Mouse (Mus musculus) kidney, adult 18-20 months (tissue): ENCODE data around the gene S100a1.

Experiments
- DNase-seq: peaks from one replicate; pipeline ENCODE4 v3.0.0; 2021

Gene S100a1

DNA sequence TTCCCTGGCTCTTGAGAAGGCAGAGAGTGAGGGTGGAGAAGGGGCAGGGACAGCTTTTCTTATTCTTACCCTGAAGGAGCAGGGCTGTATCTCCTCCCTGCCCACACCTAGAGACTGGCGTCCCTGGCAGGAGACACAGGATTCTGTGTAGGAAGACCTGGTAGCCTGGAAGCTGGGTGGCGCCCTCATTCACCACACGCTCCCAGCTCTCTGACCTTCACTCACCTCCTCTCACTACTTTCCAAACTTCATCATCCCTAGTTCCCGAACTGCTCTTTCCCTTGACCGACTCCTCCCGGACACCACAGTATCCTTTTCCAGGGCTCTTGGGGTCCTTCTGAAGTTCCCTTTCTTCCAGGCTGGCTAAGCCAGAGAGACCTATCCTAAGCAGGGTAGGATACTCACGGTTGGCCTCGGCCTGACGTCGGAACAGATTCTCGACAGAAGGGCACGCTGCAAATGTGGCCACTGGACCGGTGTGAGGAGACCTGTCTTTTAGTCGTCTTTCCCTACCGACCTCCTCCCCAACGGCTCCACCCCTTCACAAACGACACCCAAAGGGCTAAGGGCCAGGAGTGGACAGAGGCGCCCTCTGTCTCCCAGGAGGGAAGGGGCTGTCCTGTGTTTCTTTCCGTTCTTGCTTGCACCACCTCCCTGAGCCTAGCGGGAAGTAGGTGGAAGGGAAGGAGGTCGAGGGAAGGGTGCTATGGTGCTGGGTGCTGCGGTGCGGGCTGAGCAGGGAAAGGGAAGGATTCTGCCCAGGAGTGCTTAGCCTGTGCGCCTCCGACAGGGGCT is at the start of gene S100a1, which contains the start of gene S100a13:
Gene S100a1 (minus strand): TSS at position 597 of the 795 bp plus-strand sequence.
Gene S100a13 (plus strand): TSS at position 640 of the 795 bp plus-strand sequence.
- peak; percentile 86 for DNase-seq

DNA sequence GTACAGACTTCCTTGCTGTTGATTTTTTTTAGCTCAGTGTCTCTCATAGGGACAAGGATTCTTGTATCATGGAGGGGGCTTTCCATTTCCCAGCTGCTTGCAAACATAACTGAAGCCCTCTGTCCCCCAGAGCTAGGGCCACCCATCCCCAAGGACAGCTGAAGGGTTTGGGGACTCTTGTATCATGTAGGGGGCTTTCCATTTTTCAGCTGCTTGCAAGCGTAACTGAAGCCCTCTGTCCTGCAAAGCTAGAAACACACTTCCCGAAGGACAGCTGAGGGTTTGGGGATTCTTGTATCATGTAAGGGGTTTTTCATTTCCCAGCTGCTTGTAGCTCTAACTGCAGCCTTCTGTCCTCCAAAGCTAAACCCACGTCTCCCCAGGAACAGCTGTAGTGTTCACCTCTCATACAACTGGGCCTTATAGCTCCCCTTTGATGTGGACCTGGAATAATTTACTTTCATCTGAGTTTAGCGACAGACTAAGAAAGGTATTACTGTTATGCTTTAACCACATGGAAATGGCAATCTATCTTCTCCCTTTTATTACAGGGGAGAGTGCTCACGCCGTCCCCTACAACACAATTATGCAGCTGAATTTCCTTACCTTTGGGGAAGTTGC is 45.9 kb upstream of the S100a1 start, which contains the start of gene S100a3:
Gene S100a3 (plus strand): TSS at position 571 of the 621 bp plus-strand sequence.
- DNase-seq: no peak

DNA sequence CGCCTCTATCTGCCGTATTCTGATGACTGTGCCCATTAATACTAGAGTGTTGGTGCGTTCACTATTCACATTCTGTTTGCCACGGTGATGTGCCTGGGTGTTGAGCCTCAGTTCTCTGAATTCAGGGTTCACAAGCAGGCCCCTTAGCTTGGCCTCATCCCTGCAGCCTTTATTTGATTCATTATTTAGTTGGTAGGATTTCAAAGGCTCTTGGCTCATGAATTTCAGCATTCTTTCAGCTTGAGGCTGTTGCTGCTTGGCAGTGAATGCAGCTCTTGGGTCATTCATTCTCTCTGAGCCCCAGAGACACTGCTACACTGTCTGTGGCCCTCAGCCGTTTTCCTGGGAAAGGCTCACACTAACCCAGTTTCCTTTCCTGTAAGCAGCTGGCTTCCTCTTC is 41.8 kb upstream of the S100a1 start:
- no peak for DNase-seq

DNA sequence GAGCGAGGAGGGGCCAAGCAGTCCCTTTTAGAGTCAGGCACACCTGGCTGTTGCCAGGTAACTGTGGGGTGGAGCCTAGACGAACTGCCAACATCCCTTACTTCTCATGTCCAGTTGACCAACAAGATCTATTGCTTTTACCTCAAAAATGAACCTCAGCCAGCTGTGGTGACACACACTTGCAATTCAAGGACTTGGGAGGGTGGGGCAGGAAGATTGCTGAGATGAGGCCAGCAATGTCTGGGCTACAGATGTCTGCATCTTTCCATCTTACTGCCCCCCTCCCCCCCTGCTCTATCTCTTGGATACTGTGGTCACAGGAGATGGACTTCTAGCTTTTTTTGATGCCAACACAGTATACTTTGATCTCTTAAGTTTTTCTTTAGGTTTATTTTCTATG is 38.0 kb upstream of the S100a1 start:
- no peak for DNase-seq

DNA sequence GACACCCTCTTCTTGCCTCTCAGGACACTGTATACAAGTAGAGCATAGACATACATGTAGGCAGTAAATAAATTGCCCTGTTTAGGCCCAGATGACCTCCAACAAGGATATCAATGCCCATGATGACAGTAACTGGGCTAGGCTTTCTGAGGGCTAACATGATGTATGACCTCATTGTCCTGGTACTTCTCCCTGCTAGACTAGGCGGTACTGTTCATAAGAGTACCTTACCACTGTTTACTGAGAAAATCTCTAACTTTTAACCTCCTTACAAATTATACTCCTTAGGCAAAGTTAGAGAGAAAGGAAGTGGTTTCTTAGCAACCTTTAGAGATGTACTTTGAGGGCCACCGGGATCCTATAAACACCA is 36.2 kb upstream of the S100a1 start:
- no peak for DNase-seq

DNA sequence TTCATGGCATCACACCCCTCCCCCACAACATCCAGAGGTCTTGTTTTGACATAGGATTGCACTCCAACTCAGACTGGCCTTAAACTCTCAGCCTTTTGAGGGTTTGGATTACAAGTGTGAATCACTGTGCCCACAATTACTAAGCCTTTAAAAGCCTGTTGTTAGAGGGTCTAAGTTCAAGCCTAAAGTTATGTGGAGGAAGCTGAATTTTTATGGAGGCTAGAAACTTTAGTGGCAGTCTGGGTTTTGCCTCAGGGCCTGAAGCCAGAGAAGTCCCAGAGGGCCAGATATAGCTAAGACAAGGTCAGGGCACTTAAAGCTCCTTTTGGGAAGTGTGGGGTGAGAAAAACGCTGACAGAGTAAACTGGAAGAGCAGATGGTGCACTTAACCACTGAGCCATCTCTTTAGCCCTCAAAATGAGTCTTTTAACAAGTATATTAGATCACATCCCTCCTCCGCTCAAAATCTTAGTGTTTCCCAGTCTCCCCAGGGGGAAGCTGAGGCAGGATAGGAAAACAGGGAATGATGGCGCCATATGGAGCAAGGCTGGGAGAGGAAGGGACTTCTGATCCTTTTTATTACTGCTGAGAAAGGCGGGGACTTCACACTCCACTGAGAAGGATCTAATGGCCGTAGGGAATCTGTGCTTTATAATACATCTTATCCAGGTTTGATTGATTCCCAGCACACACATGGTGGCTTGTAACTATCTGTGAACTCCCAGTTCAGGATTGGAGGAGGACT is 35.7 kb upstream of the S100a1 start:
- no peak for DNase-seq

DNA sequence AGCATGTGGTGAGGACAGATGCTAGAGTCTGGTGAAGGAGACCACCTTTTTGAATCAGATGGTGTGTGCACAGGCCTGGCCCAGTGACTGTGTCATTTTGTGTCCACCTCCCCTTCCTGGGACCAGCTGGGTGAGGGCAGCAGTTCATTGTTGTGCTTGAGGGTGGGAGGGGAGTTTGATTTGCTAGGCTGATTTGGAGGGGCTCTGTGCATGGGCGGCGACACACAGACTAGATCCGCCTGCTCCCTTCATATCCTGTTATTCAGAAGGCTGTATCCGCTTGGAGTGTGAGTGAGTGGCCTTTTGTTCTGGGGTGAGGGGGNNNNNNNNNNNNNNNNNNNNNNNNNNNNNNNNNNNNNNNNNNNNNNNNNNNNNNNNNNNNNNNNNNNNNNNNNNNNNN is 26.7 kb upstream of the S100a1 start:
- peak; percentile 45 for DNase-seq

DNA sequence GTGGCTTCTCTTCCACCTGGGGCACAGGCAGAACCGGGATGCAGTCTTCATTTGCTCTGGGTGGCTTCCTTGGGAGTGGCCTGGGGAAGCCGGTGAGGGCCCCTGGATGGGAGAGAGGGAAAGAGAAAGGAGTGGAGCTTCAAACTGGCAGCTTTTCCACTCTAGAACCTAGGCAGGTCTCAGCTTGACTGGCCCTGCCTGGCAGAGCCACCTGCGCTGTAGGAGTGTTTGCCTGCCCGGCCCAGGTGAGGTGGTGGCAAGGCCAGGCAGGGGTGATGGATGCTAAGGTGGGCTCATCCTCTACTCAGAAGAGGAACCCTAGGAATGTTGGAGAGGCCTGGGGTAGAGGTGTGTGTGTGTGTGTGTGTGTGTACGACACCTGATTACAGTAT is 23.7 kb upstream of the S100a1 start:
- no peak for DNase-seq

DNA sequence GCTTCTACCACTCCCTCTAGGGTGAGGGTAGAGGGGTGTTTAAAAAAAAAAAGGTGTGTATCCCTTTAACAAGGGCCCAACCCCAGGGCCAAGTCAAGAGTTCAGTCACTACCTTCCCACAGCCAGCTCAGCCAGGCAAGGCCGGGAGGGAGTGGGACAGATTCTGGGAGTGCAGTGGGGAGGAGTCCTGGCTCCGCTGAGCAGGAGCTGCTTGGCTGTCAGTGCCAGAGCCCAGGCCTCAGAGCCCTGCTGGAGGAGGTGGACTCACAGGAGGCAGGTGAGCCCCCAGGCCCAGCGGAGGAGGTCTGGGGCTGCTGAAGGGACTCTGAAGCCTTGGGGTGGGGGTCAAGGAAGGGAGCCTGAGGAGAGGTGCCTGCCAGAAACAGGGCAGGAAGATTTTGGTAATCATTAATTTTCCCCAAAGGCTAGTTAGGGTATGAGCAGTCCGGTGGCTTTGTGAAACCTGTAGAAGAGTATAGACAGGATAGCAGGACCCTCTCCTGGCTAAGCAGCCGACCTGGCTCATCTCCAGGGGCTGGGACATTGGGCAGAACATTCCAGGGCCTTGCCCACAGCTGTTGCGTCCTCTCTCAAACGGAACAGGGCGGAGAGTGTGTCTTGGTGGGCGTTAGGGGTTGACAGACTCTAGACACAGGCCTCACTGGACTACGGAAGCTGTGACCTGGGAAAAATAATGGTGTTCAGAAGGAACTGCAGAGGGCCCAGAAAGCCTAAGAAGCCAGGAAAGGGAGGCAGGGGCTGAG is 23.1 kb upstream of the S100a1 start, which contains the start of gene S100a16:
Gene S100a16 (plus strand): TSS at position 114 of the 764 bp plus-strand sequence.
- DNase-seq: peak; percentile 87

DNA sequence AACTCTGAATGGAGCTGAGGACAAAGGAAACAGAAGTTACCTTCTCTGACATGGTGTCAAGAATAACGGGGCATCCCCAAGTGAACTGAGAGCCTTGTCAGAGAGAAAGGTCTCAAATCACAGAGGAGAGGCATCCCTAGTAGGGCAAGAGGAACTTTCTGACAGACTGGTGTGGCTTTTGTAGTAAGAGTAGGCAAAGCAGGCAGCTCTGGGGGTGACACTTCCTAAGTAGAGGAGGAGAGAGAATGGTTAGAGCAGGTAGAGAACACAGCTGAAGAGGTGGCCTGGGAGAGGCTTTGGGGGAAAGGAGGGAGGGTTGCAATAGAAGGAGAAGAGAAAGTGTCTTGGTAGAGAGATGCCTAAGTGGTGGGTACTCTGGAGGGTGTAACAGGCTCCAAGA is 21.3 kb upstream of the S100a1 start:
- no peak for DNase-seq

DNA sequence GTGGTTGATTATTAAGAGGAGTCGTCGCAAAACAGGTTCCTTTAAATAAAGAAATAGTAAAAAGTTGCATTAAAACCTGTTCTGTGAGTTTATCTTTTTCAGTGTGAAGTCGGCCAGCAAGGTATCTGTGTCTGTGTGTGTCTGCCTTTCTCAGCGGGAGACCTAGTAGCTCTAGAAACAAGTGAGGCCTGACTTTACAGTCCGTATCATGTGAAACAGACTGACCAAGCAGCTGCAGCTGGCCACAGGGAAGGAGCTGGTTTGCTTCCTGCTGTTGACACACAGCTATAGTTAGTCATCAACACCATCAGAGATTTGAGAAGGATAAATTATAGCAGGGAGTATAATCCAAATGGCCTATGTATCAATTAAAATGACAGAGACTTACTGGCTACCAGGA is 17.5 kb upstream of the S100a1 start:
- DNase-seq: no peak

DNA sequence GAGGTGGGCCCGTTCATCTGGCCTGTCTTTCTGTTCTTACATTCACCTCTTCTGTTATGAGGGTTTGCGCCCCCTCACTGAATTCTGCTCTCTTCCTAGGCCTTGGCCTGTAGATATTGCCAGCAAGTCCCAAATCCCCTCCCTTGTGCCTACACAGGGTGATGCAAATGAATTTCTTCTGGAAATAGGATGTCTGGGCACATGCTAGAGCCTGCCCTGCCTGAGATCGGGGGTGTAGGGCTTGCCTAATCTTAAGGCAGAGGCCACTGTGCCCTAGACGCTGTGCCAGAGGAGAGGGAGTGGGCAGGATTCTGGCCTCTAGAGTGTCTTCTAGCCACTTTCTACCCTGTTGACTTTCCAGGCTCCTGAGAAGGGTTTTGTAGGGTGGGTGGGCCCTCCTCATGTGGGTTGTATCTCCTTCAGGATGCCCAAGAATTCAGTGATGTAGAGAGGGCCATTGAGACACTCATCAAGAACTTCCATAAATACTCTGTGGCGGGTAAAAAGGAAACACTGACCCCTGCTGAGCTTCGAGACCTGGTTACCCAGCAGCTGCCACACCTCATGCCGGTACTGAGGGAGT is 13.2 kb upstream of the S100a1 start:
- DNase-seq: no peak

DNA sequence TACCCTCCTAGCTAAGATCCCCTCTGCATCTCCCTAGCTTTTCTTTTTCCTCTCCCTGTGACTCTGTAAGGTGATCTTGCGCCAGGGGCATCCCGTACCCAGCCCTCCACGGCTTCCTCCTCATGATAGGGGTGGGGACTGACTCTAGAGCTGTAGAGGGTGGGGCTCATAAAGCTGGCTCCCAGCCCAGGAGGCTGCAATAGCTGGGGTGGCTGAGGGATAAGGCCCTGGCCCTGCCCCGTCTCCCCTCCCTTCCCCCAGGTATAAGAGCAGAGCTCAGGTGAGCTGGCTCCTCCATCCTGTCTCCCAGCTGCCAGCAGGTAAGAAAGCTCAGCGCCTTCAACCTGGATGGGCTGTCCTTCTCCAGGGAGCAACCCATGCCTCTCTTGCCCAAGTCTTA is 12.4 kb upstream of the S100a1 start, which contains the start of gene S100a14:
Gene S100a14 (plus strand): TSS at position 277 of the 400 bp plus-strand sequence.
- DNase-seq: no peak

DNA sequence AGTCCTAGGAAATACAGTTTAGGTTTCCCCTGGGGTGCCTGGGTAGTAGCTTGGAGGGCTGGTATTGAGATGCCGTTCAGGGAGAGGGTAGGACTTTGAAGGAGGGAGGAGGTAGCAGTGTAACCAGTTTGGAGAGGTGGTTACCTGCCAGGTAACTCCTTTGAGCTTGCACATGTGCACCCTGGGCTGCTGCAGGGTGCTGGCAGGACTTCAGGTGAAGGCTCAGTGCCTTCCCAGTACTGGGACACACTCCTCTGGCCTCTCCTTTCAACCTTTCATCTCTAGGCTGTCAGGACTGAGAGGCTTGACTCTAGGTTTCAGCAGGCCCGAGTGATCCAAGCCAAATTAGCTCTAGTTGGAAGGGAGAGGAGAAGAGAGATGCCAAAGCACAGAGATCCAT is 11.9 kb upstream of the S100a1 start:
- DNase-seq: no peak

DNA sequence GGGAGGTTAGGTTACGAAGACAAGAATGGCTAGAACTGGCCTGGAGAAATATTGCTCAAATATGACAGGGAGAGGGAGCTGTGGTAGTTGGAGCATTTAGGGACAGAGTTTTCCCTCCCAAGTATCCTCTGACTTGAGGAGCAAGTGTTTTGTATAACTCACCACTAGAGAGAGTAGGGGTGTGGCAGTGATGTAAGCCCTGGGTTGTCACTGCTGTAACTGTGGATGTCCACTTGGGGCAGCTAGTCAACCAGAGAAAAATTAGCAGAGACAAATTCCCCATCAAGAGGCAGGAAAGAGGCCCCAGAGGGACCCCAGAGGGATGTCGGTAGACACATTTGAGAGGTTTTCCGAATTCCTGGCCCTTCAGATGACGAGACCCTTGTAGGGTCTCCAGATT is 11.2 kb upstream of the S100a1 start:
- DNase-seq: peak; percentile 45

DNA sequence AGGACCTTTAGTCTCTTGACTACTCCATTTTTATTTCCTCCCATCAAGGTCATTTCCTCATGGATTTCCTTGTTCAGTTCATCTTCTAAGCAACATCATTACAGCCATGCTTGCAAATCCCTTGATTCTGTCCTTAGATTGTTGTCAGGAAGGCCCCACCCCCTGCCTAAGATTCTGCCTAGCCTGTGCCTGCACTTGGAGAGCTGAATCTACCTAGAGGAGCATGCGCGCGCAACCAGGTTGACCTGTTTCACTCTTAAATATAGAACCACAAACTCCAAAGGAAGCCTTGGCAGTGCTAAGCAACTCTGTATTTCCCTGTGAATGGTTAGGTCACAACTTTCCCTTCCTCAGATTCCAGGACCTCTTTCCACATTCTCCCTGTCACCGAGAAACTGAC is 3.5 kb upstream of the S100a1 start:
- no peak for DNase-seq

DNA sequence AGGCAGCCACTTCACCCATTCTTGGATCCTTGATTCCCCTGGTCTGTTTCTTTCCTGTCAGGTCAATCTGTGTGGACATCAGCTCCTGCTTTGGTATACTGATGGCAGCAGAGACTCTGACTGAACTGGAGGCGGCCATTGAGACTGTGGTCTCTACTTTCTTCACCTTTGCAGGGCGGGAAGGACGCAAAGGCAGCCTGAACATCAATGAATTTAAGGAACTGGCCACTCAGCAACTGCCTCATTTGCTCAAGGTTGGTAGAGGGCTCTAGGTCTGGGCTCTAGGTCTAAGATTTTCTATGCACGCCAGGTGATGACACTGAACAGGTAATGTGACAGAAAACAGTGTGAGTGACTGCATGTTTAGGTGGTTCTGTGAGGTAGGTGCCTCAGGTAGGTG is 1.6 kb upstream of the S100a1 start:
- no peak for DNase-seq

DNA sequence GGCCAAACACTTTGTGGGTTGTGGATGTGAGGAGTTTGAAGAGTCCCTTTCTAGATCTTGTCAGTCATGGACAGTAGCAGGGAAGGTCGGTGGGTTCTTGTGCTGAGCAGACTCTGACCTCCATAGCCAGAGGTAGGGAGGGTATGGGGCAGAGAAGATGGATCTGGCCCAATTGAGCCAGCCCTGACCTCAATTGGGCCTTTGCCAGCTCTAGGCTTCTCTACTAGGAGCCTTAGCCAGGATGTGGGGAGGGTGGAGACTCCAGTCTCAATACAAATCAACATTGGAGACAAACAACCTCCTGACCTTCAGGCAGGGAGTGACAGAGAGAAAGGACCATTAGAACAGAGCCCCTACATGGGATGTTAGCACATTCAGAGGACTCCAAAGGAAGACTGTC is 1.1 kb upstream of the S100a1 start:
- DNase-seq: peak; percentile 55

DNA sequence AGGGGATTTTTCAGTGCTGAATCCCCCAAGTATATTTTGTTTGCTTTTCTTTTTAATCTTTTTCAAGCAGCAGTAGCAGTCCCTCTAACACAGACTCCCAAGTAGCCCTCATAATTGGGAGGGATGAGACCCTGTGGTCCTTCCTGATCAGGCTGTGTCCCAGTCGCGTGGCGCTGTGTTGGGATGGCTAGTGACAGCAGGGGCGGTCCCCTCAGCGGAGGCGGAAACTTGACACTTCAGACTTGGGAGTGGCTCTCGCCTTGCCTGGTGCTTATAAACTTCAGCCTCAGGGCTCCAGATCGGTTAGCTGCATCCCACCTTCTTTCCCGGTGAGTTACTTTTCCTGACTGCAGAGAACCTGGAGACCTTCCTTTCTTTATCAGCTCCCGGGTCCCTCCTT is 499 bp upstream of the S100a1 start:
- DNase-seq: peak; percentile 77

DNA sequence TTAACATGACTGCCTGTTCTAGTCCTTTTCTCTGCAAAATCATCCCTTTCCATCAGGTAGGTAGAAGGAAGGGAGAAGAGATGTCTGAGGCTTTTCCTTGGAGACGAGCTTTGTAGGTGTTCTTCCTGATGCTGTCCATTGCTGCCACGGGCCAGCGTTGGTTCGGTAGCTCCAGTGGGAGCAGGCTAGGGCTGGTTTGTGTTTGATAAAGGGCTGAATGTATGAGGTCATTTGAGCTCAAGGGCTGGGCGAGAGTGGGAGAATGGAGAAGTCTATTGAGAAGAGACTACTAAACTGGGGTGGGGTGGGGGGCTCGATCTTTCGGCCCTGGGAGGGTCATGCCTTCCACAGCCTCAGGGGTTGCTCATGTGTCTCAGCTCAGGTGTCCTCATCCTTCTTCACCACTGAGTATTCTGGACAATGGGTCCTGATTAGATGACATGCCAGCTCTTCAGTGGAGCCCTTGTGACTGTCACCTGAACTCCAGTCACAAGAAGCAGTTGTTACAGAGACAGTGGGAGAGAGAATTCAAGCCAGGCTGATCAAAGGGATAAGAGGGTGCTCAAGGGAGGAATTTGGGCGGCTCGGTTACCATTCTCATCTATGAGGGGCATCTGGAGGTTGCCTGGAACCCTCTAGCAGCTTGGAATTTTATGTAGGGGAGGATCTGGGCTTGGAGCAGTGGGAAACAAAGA is 1.1 kb downstream of the S100a1 start:
- no peak for DNase-seq

DNA sequence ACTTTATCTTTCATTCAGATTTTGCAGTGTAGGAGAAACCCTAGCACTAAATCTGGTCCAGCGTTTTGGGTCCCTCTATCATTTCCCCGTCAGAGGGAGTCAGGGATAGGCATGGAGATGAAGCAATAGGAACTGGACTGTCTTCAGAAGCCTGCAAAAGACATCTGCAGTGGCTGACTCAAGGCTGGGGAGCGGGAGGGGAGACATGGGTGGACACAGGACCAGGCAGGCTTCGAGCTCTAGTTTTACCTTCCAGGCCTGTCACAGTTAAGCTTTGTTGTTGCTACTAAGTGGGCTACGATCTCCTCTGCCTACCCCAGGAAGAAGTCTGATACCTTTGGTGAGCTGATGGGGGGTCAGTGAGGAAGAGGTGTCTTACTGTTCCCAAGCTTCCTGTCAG is 1.9 kb downstream of the S100a1 start:
- no peak for DNase-seq

DNA sequence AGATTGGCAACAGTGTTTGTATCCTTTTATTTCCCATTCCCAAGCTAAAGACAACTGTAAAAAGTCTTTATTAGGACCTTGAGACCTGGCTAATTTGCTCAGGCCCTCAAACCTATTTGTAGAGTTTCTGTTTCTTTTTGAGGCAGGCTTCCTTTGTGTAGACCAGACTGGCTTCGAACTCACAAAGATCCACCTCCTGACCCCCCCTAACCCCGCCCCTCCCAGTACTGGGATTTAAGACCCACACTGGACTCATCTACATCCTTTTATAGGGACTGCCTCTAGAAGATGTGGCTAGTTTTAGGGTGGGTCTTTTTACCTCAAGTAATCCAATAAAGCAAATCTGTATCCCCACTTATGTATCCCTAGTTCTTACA is 4.5 kb downstream of the S100a1 start:
- no peak for DNase-seq
